Mouse (Mus musculus) liver, adult (tissue): ENCODE measurements around the gene Maml2.

Source experiments
- GATA4 ChIP-seq: IDR thresholded peaks from 2 replicates; pipeline ENCODE4 v1.6.1; 2014; ENCODE audit warnings: mild to moderate bottlenecking, low read length; ENCODE audit not compliant: insufficient replicate concordance

Gene Maml2

GRCm38 (mm10) chr9:13608532-13609071, 310.8 kb downstream of the Maml2 start:
- no peak for TF ChIP-seq GATA4

- no peak for TF ChIP-seq GATA4
These were observed 313.8 kb downstream of the Maml2 start for GRCm38 (mm10) chr9:13611561-13611960.

- no peak for TF ChIP-seq GATA4
These were observed 314.6 kb downstream of the Maml2 start for GRCm38 (mm10) chr9:13612371-13612770.

- no peak for TF ChIP-seq GATA4
These were observed 315.8 kb downstream of the Maml2 start for GRCm38 (mm10) chr9:13613325-13614268.

- TF ChIP-seq GATA4 = no peak
These were observed 318.7 kb downstream of the Maml2 start for GRCm38 (mm10) chr9:13616383-13617009.

GRCm38 (mm10) chr9:13620794-13621193, 323.0 kb downstream of the Maml2 start:
- no peak for TF ChIP-seq GATA4

- TF ChIP-seq GATA4 = no peak
These were observed 324.2 kb downstream of the Maml2 start for GRCm38 (mm10) chr9:13621941-13622340.

GRCm38 (mm10) chr9:13622426-13622825, 324.7 kb downstream of the Maml2 start:
- TF ChIP-seq GATA4 = no peak

- no peak for TF ChIP-seq GATA4
These were observed 326.2 kb downstream of the Maml2 start for GRCm38 (mm10) chr9:13623892-13624422.

GRCm38 (mm10) chr9:13624780-13625179, 327.0 kb downstream of the Maml2 start:
- no peak for TF ChIP-seq GATA4

GRCm38 (mm10) chr9:13625215-13625614, 327.5 kb downstream of the Maml2 start:
- no peak for TF ChIP-seq GATA4

- no peak for TF ChIP-seq GATA4
These were observed 328.7 kb downstream of the Maml2 start for GRCm38 (mm10) chr9:13626480-13626879.

- TF ChIP-seq GATA4 = no peak
These were observed 335.6 kb downstream of the Maml2 start for GRCm38 (mm10) chr9:13633371-13633770.

GRCm38 (mm10) chr9:13639655-13640054, 341.9 kb downstream of the Maml2 start:
- no peak for TF ChIP-seq GATA4

- TF ChIP-seq GATA4 = no peak
These were observed 347.4 kb downstream of the Maml2 start for GRCm38 (mm10) chr9:13645153-13645552.

- TF ChIP-seq GATA4 = no peak
These were observed 353.3 kb downstream of the Maml2 start for GRCm38 (mm10) chr9:13651065-13651464.
